Mouse (Mus musculus): ENCODE data around the gene Vars2.

- TF ChIP-seq POLR2A (IDR thresholded peaks at IDR 0.05; ENCODE audit: insufficient read length, low read depth), result no peak
- TF ChIP-seq TCF12 (IDR thresholded peaks at IDR 0.05; ENCODE audit: insufficient read depth, poor library complexity, severe bottlenecking), result no peak
- no peak for TF ChIP-seq MYOD1 (IDR thresholded peaks at IDR 0.05; ENCODE audit: control insufficient read depth in 1 of 3, insufficient read length in 2 of 3, low read depth in 2 of 3)
- no peak for TF ChIP-seq CEBPB (IDR thresholded peaks at IDR 0.05; ENCODE audit: insufficient read depth, poor library complexity, severe bottlenecking)
Observed at GRCm38 (mm10) chr17:35717080-35717479, 49.7 kb upstream of the Vars2 start.
